Mouse (Mus musculus): ENCODE data around the gene Skint6.
"Not testable (repeated sequence)": the region's sequence is repeated elsewhere in the genome, so short reads cannot be mapped to it uniquely, and the experiment has no call there.

The Skint6 gene

DNA sequence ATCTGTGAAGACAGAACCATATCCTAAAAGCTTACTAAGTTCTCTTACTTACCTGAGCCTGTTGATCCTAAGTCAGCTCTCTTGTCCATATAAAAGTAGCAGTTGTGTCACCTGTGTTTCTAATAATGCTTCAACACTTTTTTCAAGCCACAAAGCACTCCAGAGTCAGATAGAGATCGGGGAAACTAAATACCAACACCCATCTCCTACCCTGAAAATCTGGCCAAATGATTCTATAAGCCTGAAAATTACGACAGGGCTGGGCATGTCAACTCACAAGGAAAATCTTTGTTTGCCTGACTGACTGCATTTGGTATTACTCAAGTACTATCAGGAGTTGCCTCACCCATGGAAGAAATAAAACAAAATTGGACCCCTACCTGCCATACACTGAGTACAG is at the start of gene Skint6:
Gene Skint6, minus strand, starts transcription at position 101 of the 400 bp plus-strand sequence.
- no peak for DNase-seq

DNA sequence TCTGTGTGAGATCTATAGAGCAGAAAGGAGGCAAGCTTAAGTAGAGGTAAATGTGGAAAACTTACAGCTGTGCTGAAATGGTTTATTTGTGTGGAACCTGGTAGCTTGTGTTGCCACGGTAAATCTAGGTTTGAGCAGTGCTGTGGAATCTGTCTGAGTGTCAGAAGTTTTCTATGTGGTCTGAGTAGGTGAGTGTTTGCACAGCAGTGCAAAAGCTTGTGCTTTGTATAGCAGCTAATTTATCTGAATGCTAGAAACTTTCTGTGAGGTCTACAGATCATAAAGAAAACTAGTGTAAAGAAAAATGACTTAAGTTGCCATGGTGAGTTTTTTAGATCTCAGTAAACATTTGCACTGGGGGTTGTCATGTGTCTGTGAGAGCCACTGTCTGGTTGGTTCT is 34.1 kb upstream of the Skint6 start:
- no peak for DNase-seq

DNA sequence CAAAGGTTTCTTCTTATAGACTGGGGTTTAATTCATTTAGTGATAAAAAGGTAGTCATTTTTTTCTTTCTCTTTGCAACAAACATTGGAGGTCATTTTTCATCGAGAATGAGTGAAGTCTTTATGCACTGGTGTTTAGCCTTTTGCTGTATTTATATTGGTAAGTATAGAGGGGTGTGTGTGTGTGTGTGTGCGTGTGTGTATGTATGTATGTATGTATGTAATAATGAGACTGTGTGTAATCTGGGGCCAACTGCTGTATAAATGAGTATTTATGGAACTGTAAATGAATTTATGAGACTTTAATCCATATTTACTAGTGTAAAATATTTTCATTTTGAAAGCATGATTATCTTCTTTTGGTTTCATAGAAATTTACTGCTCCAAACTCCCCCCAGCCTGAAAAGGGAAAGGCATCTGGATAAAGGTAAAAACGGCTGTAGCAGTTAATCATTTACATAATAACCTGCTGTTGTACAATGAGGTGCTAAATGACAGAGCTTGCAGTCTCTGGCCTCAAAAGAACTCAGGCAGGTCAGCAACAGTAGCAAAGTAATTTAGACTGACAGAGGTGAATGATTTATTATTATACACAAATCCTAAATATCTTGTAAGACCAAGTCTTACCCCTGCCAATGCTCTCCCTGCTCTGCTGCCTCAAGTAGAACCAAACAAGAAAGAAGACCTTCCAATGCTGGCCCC is 15.2 kb upstream of the Skint6 start:
- no peak for DNase-seq

DNA sequence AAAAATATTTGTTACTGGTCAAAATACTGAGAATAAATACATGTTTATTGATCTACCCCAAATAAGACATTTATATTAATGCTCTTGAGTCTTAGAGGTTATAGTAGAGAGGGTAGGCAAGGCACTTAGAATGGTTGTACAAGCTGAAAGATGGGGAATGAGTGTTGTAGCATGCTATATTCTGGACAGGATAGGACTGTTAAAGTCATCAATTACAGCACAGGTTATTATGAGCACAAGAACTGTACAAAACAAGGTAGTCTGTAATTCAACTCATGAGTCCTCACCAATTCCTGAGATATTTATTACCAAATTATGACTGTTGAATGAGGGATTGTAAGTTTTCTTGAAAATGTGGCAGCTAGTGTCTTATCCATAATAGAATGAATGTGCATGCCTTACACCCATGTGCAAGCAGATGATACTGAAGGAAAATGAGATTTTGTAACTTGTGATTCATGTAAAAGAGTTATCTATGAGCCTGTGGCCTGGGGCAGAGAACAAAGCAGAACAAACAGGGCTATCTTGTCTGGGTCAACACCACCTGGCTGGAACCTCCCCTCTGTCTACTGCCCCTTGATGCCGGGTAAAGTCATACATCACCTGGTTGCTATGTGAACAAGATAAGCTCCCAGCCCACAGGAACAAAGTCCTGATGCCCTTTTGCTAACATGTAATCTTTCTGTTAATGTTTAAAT is 23.3 kb downstream of the Skint6 start:
- DNase-seq: no peak

DNA sequence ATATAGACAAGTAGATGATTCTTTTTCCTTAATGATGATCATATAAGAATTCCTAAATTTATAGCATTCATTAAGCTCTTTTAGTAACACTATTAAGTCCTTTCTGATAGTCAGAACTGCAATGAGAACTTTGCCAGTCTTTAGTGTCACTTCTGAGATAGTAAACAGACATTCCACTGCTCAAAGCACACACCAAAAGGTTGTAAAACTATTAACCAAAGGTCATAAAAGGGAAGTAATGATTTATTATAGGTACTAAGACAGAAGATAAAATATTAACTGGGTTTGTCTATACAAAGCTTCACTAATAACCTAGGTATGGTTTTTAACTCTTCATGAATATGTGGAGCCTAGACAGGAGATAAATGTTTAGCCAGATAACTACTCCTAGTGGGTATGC is 41.0 kb downstream of the Skint6 start:
- DNase-seq: no peak

DNA sequence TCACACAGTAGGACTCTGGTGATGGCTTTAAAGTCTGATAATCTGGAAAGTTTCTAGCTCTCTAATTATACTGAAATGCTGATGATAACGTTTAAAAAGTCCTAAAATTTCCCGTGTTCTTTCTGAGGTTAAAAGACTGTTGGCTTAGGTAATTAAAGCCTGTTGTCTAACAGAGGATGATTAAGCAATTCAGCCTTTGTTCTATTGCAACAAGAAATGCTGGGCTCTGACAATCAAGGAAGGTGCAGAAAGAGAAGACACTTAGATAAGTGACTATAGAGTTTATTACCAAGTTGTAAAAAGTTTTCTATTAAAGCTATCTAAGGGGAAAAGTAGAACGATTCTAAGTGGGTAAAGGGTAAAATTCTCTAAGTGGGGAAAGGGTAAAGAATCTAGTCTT is 219.2 kb downstream of the Skint6 start:
- DNase-seq: no peak

DNA sequence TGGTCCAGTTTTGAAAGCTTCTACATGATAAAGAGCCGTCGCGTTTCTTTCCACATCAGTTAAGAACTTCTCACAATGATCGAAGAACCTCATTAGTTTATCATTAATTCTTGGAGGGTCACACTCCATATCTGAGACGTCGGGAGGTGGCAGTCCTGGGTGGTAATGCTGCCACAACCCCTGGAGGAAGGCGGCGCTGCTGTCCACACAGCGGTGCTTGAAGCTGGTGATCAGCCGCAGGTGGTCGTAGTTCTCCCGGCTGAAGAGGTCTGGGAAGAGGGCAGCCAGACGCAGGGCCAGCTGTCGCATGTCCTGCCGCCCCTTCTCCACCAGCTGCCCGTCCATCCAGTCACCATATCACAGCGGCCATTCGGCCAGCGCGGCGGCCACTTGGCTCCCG is 307.6 kb downstream of the Skint6 start:
- DNase-seq: not testable (repeated sequence)

DNA sequence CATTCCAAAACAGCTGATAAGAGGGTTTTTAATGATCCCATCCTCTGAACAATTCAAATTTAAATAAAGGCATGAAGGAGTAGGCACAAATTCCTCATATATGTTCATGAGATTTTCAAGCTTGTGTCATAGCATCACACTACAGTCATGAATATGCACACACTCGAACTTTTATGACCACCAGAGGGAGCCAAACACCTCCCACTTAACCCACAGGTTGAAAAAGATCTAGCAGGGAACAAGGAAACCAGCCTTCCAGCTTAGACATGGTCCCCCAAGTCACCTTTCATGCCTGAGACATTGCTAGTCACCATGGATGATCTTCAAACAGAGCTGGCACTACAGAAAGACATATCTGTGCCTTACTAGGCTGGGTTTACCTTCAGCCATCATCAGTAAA is 496.1 kb downstream of the Skint6 start:
- DNase-seq: no peak

DNA sequence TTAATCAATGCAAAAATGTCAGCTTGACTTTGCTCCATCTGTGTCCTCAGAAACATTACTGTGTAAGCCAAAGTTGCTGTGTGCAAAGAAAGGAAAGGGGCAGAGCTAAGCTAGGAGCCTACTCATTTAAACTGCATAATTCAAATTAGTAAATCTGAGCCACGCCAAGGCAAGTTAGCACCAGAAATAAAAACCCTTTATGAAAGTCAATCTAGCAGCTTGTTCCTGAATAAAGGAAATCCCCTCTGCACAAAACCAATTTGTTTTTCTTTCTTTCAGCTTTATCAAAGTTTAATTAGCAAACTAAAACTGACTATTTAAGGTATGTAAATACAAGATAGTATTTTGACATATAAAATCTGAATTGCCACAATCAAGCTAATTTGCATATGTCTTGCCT is 512.0 kb downstream of the Skint6 start, which contains the start of gene Skint10:
Gene Skint10, minus strand, starts transcription at position 101 of the 400 bp plus-strand sequence.
- no peak for DNase-seq

All from lung, adult 18-20 months (tissue).